Mouse (Mus musculus): ENCODE measurements around the gene Cfap300. TPM values are rescaled to one million over a fixed set of nuclear protein-coding genes. Genes with fewer than 3 reads are reported as not detected.
A peak's percentile ranks its signal among the peaks of the same experiment; 100 is the strongest.

The Cfap300 gene
- polyA plus RNA-seq, 1 experiment from 2014 or later: 5.8 TPM

- Histone ChIP-seq H3K9me3 (no peaks in the 10 kb centered on the region), H3K4me3 (no peak overlapping the region), H3K4me1 (no peaks in the 10 kb centered on the region), H3K4me2 (no peak overlapping the region), H3K27ac (replicated peaks) (no peak overlapping the region), H3K36me3 (no peaks in the 10 kb centered on the region), H3K27me3 (replicated peaks) (no peaks in the 10 kb centered on the region), H3K9ac (no peak overlapping the region)
- 38% methylated on average over 19 of the region's 20 CpGs for WGBS
- ATAC-seq (ENCODE audit: extremely low read depth, insufficient number of reproducible peaks, low FRiP score, low TSS enrichment): no peak
Observed at GRCm38 (mm10) chr9:8017253-8017913, 25.2 kb downstream of the Cfap300 start.

DNA sequence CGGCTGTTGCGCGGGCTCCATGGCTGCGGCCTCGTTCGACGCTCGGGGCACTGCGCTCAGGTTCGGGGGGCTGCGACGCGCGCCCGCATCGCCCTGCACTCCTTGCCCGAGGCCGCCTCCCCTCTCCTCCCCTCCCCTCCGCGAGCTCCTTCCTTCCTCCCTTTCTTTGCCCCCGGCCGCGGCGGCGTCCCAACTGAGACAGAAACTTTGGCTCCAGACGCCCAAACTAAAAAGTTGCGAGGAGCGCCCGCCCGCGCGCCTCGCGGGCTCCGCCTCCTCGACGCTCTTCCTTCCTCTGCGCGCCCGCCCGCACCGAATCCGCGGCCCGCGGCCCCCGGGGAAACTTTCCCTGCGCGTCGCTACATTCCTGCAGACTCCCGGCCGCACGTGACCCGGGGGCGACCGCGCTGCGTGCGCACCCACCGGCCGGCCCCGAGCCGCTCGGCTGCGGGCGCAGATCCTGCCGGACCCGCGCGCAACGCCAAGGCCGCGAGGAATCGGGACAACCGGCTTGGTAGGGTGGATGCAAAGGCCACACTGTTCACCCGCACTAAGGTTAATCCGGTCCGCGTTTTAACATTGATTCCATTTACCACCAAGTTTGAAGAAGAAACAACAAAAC is 38.1 kb downstream of the Cfap300 start, which contains the start of gene Yap1:
Gene Yap1 (minus strand): TSS at position 227 of the 622 bp plus-strand sequence.
- peak within 1 kb of the TSS; percentile 99 for H3K9ac ChIP-seq
- WGBS: under 1% methylated on average over 68 of the region's 79 CpGs
- ATAC-seq (ENCODE audit: extremely low read depth, insufficient number of reproducible peaks, low FRiP score, low TSS enrichment): peak; percentile 72; the same call in 1 of the 2 replicates
- peak within 1 kb of the TSS; percentile 98 for H3K4me3 ChIP-seq
- peaks cover 19% of the 10 kb centered on the region for H3K36me3 ChIP-seq
- H3K27ac ChIP-seq (replicated peaks): peak within 1 kb of the TSS; percentile 99
- no peaks in the 10 kb centered on the region for H3K9me3 ChIP-seq
- H3K27me3 ChIP-seq (replicated peaks): no peaks in the 10 kb centered on the region
- H3K4me1 ChIP-seq: peaks cover 25% of the 10 kb centered on the region
- H3K4me2 ChIP-seq: peak within 1 kb of the TSS; percentile 67

DNA sequence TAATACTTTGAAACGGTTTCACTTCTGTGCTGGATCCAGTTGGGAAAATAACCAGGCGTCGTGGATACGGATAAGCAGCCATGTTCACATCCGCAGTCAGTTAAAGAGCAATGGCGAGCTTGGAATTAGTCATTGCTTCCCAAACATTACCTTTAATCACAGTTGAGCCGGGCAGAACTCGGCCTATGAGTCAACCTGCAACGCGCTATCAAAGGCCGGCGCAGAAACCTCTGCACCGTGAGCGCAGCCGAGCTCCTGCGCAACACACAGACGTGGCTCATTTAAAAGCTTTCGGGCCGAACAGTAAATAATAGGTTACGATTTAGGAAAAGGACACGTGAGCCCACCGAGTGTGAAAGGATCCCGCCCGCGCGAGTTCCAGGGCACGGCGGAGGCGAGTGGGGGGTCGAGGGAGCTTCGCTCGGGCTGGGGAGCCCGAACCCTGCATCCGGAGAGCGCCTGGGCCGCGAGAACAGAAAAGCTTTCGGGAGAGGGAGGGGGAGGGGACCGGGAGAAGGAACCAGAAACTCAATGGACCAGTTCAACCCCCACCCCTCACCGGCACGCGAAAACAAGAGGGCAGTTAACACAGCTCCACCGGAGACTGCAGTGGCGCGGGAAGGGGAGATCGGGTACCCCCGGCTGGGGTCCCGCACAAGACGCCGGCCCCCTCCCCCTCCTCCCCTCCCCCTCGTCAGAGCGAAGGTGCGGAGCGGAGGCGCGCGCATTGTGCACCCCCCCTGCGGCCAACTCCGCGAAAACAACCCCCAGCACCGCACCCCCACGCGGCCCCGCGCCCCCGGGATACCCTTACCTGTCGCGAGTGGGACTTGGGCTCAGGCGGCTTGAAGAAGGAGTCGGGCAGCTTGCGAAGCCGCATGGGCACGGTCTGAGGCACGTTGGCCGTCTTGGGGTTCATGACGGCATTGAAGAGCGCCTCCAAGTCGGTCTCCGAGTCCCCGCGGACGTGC is 39.0 kb downstream of the Cfap300 start:
- Histone ChIP-seq H3K4me3 (peak overlapping the region; percentile 98), H3K27me3 (replicated peaks) (no peaks in the 10 kb centered on the region), H3K27ac (replicated peaks) (peak overlapping the region; percentile 99), H3K9me3 (no peaks in the 10 kb centered on the region), H3K4me2 (peak overlapping the region; percentile 67), H3K4me1 (peaks cover 31% of the 10 kb centered on the region), H3K36me3 (peaks cover 28% of the 10 kb centered on the region), H3K9ac (peak overlapping the region; percentile 99)
- WGBS: under 1% methylated on average over 75 of the region's 82 CpGs
- ATAC-seq (ENCODE audit: extremely low read depth, insufficient number of reproducible peaks, low FRiP score, low TSS enrichment): peak; percentile 38; the same call in 1 of the 2 replicates

DNA sequence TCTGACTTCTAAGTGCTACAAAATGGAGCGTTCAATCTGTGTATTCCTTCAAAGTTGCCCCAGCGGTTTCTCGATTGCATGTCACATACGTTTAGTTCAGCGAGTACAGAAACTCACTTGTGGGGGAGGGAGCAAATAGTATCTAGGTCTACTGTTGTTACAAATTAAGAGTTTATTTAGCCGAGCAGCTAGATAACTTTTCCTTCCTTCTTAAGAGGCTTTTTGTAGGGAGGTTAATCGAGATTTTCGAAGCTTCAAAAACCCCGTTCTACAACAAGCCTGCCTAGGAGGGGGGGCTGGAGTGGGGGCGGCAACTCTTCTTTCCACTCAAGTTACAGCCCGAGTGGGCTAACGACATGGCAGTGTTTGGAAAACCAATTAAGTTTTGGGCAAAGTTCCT is 39.8 kb downstream of the Cfap300 start:
- Histone ChIP-seq H3K4me3 (peak overlapping the region; percentile 98), H3K27me3 (replicated peaks) (no peaks in the 10 kb centered on the region), H3K27ac (replicated peaks) (peak overlapping the region; percentile 99), H3K36me3 (peaks cover 35% of the 10 kb centered on the region), H3K9me3 (no peaks in the 10 kb centered on the region), H3K4me1 (peaks cover 38% of the 10 kb centered on the region), H3K4me2 (peak overlapping the region; percentile 67), H3K9ac (peak overlapping the region; percentile 99)
- ATAC-seq (ENCODE audit: extremely low read depth, insufficient number of reproducible peaks, low FRiP score, low TSS enrichment): no peak
- 0% methylated on average over 12 of the region's 12 CpGs for WGBS

DNA sequence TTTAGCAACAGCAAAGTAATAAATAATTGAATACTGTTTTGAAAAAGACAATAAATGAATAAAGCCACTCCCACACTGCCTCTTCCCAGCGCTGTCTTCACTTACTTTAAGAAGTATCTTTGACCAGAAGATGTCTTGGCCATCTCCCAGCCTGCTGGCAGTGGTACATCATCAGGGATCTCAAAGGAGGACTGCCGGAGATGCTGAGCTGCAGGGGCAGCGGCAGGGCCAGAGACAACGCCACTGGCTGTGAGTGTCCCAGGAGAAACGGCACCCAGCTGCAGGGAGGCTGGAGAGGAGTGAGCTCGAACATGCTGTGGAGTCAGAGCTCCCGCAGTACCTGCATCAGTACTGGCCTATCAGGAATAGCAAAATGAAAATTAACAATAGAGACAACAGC is 41.3 kb downstream of the Cfap300 start:
- H3K9me3 ChIP-seq: no peaks in the 10 kb centered on the region
- H3K36me3 ChIP-seq: peaks cover 49% of the 10 kb centered on the region
- H3K4me2 ChIP-seq: peak overlapping the region; percentile 67
- 42% methylated on average over 7 of the region's 7 CpGs for WGBS
- H3K27me3 ChIP-seq (replicated peaks): no peaks in the 10 kb centered on the region
- no peak overlapping the region for H3K27ac ChIP-seq (replicated peaks)
- H3K4me3 ChIP-seq: no peak overlapping the region; the same call in 1 of the 2 replicates
- peaks cover 39% of the 10 kb centered on the region for H3K4me1 ChIP-seq
- peak overlapping the region; percentile 15; the same call in 1 of the 2 replicates for H3K9ac ChIP-seq
- no peak for ATAC-seq (ENCODE audit: extremely low read depth, insufficient number of reproducible peaks, low FRiP score, low TSS enrichment)

- Histone ChIP-seq H3K27me3 (replicated peaks) (no peaks in the 10 kb centered on the region), H3K36me3 (peaks cover 75% of the 10 kb centered on the region), H3K4me1 (peaks cover 73% of the 10 kb centered on the region), H3K9ac (0 out of 2 replicates have a peak overlapping the region, but pooled peaks have one; percentile 42), H3K27ac (replicated peaks) (peak overlapping the region; percentile 51), H3K9me3 (no peaks in the 10 kb centered on the region), H3K4me3 (no peak overlapping the region), H3K4me2 (peak overlapping the region; percentile 9; the same call in 1 of the 2 replicates)
- ATAC-seq (ENCODE audit: extremely low read depth, insufficient number of reproducible peaks, low FRiP score, low TSS enrichment): no peak
- 57% methylated on average over 5 of the region's 5 CpGs for WGBS
Observed at GRCm38 (mm10) chr9:7994275-7994674, 48.3 kb downstream of the Cfap300 start.

- Histone ChIP-seq H3K9me3 (no peaks in the 10 kb centered on the region), H3K9ac (no peak overlapping the region), H3K4me2 (no peak overlapping the region), H3K4me3 (no peak overlapping the region), H3K27me3 (replicated peaks) (no peaks in the 10 kb centered on the region), H3K36me3 (peaks cover 75% of the 10 kb centered on the region), H3K27ac (replicated peaks) (no peak overlapping the region), H3K4me1 (peaks cover 65% of the 10 kb centered on the region)
- ATAC-seq (ENCODE audit: extremely low read depth, insufficient number of reproducible peaks, low FRiP score, low TSS enrichment): no peak
- WGBS: 37% methylated on average over 3 of the region's 3 CpGs
Observed at GRCm38 (mm10) chr9:7992651-7993050, 50.0 kb downstream of the Cfap300 start.

DNA sequence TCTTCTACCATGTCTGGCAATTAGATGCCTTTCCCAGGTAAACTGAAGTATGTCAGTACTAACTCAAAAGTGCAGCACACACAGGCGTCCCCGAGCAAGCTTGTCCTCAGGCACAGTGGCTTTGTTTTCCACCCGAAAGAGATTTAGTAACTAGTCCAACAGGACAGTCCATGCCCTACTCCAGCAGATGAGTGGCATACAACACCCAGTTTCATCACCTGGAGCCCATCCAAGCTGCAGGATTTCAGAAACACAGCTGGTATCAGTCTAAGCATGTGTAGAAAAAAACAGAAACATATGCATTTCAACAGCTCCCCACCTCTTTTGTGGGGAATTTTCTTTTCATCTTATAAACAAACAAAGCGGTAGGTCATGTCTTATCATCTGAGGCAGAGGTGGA is 51.7 kb downstream of the Cfap300 start:
- ATAC-seq (ENCODE audit: extremely low read depth, insufficient number of reproducible peaks, low FRiP score, low TSS enrichment): no peak
- Histone ChIP-seq H3K27ac (replicated peaks) (peak overlapping the region; percentile 14; the same call in 1 of the 2 replicates), H3K9me3 (no peaks in the 10 kb centered on the region), H3K9ac (no peak overlapping the region), H3K4me3 (no peak overlapping the region), H3K27me3 (replicated peaks) (no peaks in the 10 kb centered on the region), H3K4me1 (peaks cover 62% of the 10 kb centered on the region), H3K4me2 (no peak overlapping the region), H3K36me3 (peaks cover 75% of the 10 kb centered on the region)
- WGBS: 60% methylated on average over 4 of the region's 4 CpGs

GRCm38 (mm10) chr9:7987119-7987518 is 55.5 kb downstream of the Cfap300 start:
- Histone ChIP-seq H3K27me3 (replicated peaks) (no peaks in the 10 kb centered on the region), H3K4me2 (no peak overlapping the region), H3K9ac (no peak overlapping the region), H3K4me1 (peaks cover 64% of the 10 kb centered on the region), H3K9me3 (no peaks in the 10 kb centered on the region), H3K27ac (replicated peaks) (no peak overlapping the region), H3K36me3 (peaks cover 61% of the 10 kb centered on the region), H3K4me3 (no peak overlapping the region)
- no peak for ATAC-seq (ENCODE audit: extremely low read depth, insufficient number of reproducible peaks, low FRiP score, low TSS enrichment)
- WGBS: 81% methylated on average over 5 of the region's 5 CpGs

DNA sequence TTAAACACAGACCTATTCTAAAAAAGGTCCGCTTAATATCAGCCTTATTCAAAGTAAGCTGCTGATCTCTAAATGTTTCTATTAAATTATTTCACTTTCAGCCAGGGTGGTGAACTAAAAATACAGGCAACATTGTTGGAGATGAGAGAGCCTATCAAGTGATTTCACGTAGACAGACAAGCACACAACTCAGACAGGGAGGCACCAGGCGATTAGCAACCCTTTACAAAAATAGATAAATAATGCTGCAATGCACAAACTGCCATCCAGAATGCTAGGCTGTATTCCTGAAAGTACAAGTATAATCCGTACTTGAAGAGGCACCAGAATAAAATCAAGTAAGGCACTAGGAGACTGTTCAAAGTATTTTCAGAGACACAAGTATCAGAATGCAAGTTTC is 58.3 kb downstream of the Cfap300 start:
- WGBS: 36% methylated on average over 4 of the region's 4 CpGs
- peak overlapping the region; percentile 88 for H3K27ac ChIP-seq (replicated peaks)
- H3K36me3 ChIP-seq: peaks cover 45% of the 10 kb centered on the region
- ATAC-seq (ENCODE audit: extremely low read depth, insufficient number of reproducible peaks, low FRiP score, low TSS enrichment): no peak
- H3K9ac ChIP-seq: peak overlapping the region; percentile 56; the same call in 1 of the 2 replicates
- no peaks in the 10 kb centered on the region for H3K27me3 ChIP-seq (replicated peaks)
- peak overlapping the region; percentile 44 for H3K4me2 ChIP-seq
- peaks cover 68% of the 10 kb centered on the region for H3K4me1 ChIP-seq
- H3K9me3 ChIP-seq: no peaks in the 10 kb centered on the region
- no peak overlapping the region for H3K4me3 ChIP-seq

DNA sequence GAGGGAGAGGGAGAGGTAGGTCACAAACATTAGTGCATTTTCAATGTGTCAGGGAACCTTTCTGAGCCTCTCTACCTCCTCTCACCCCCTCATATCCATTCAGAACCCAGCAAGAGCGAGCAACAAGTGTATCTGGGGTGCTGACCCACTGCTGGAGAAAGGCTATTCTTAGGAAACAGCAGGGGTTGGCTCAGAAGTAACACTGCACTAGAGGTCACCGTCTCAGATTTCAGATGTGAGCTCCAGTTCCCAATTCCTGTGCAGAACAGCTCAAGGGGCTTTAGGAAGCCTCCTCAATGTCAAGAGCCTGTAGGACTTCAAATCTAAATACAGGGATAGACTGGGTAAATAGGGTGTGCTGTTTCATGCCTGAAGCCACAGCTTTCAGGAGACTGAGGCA is 59.0 kb downstream of the Cfap300 start:
- peaks cover 69% of the 10 kb centered on the region for H3K4me1 ChIP-seq
- 26% methylated on average over 2 of the region's 2 CpGs for WGBS
- H3K9ac ChIP-seq: peak overlapping the region; percentile 17; the same call in 1 of the 2 replicates
- no peak overlapping the region for H3K4me3 ChIP-seq
- H3K36me3 ChIP-seq: peaks cover 41% of the 10 kb centered on the region
- no peak for ATAC-seq (ENCODE audit: extremely low read depth, insufficient number of reproducible peaks, low FRiP score, low TSS enrichment)
- H3K27ac ChIP-seq (replicated peaks): peak overlapping the region; percentile 88
- H3K4me2 ChIP-seq: peak overlapping the region; percentile 44
- H3K9me3 ChIP-seq: no peaks in the 10 kb centered on the region
- H3K27me3 ChIP-seq (replicated peaks): no peaks in the 10 kb centered on the region
